Mouse (Mus musculus): Measurements from ENCODE around the gene Plekha6. TPM values are rescaled to one million over a fixed set of nuclear protein-coding genes. Genes with fewer than 3 reads are reported as not detected.
A peak's percentile ranks its signal among the peaks of the same experiment; 100 is the strongest.

Plekha6 gene
- total RNA-seq, 2 experiments from 2014 or later: 1.7 TPM; not detected in 1

DNA sequence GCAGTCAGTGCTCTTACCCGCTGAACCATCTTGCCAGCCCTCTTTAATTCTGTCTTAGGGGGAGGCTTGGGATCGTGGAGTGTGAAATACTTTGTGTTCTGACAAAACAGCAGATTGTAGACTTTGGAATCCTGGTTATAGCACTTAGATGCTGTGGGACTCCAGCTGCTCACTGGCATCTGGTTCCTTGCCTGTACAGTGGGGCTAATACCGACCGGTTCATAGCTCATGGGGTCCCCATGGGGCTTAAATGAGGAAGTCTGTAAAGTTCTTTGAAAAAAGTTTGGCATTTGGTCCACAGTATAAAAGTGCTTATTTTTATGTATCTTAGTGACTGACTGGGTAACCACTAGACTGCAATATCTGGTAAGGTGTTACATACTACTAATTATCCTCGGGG lies 28.2 kb upstream of the Plekha6 start:
- ATAC-seq (replicated peaks; ENCODE audit: poor library complexity, severe bottlenecking): no peak; the same call in 1 of the 2 replicates

DNA sequence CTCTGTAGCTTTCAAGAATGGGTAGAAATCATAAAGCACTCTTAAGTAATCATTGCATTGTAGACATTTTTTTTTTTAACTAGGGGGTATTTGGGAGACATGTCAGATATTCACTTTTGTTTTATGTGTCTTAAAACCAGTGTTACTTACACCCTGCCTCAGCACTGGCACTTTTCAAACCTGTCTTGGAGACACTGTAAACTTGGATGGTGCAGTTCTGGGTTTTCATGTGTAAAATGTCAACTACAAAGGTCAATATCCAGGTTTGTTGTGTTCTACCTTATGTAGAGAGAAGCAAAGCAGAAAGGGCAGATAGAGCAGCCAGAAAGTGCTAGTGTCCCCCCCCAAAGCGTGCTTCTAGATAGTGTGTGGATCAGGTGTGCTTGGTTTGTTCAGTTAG lies 25.6 kb upstream of the Plekha6 start:
- ATAC-seq (replicated peaks; ENCODE audit: poor library complexity, severe bottlenecking): no peak

DNA sequence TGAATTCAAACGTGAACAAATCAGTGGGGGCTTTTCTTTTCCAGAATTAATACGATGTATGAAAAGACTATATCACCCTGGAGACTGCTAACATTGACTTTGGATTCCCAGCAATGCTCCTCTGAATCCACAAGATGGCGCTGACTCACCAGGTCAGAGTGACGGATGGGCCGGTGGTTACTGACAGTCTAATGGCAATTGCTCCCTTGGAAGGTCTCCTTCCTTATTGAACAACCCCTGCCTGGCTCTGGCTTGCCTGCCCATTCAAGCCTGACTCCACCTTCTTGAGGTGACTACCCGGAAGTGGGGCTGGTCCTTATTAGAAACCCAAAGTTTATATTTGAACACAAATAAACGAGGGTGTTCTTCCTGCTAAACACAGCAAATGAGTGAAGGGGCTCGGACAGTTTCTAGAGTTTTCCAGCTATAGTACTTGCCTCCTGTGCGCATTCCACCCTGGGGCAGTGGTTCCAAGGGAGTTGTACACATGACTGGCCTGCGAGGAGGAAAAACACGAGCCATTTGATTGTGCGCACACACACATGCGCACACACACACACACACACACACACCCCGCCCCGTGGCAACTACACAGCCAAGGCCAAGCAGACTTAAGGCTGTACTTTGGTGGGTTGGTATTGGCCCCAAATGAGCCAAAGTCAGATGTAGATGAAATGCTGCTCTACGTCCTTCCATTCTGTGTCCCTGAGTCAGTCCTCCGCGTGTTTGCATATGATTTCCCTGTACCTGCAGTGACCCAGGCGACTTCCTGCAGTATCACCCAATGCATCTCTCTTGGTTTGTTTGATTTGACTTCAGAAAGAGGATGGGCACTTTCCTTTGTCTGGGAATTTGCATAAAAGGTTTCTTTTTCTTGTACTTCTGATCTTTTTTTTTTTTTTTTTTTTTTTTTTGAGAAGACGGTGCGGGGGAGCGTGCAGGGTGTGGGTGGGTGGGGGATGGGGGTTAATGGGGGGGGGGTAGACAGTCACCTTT lies 17.7 kb upstream of the Plekha6 start:
- peak; percentile 94 for ATAC-seq (replicated peaks; ENCODE audit: poor library complexity, severe bottlenecking)

DNA sequence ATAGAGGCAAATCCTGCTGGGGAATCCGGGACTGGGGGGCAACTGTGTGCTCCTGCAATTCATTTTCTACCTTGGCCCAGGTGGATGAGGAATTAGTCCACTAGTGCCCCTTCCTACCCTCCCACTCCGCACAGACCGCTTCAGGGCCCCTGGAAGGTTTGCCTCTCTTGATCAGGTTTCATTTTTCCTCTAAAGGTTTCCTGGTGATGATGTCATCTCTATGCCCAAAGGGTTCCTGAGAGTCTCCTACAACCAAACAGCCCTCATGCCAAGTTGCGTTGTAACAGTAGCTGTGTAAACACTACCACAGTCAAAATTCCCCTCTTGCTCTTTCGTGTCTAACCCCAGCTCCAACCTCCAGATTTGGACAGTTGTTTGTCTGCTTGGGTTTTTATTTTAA lies 16.7 kb upstream of the Plekha6 start:
- no peak for ATAC-seq (replicated peaks; ENCODE audit: poor library complexity, severe bottlenecking)

DNA sequence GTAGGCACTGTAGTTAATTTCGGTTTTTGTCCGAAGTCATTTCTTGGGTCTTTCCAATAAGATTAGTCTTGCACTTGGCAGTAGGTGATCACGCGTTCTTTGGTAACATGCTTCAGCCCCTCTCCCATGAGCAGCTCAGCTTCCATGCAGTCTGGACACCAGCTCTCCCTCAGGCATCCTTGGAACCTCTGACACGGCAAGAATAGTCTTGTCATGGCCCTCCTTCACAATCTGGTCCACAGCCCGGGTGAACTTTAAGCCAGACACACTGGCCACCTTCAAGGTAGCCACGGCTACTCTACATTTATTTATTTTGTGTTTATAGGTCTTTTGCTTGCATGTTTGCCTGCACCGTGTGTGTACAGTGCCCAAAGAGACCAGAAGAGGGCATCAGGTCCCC lies 15.9 kb upstream of the Plekha6 start:
- ATAC-seq (replicated peaks; ENCODE audit: poor library complexity, severe bottlenecking): no peak

DNA sequence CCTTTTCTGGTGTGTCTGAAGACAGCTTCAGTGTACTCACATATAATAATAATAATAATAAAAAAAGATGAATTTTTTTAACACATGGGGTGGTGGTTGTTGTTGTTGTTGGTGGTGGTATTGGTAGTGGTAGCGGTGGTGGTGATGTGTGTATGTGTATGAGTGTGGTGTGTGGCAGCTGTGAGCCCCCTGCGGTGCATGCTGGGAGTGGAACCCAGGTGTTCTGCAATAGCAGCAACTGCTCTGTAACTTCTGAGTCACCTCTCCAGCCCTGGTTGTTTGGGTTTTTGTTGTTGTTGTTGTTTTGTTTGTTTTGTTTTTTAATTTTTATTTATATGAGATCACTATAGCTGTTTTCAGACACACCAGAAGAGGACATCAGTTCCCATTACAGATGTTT lies 13.5 kb upstream of the Plekha6 start:
- ATAC-seq (replicated peaks; ENCODE audit: poor library complexity, severe bottlenecking): no peak

DNA sequence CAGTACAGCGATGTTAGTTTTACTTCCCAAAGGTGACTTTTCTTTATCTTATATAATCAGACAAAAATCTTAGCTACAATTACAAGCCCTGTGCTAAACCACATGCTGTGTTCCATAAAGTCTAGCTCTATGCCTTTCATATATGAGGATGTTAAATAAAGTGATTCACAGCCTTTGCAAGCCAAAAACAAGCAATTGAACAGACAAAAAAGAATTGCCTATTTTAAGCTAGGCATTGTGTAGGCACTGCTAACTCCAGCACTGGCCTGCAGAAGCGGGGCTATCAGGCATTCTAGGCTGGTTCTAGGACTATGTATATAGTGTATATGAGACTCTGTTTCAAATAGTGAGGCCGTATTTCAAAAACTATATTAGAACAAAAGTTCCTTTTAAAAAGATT lies 11.8 kb upstream of the Plekha6 start:
- ATAC-seq (replicated peaks; ENCODE audit: poor library complexity, severe bottlenecking): no peak

DNA sequence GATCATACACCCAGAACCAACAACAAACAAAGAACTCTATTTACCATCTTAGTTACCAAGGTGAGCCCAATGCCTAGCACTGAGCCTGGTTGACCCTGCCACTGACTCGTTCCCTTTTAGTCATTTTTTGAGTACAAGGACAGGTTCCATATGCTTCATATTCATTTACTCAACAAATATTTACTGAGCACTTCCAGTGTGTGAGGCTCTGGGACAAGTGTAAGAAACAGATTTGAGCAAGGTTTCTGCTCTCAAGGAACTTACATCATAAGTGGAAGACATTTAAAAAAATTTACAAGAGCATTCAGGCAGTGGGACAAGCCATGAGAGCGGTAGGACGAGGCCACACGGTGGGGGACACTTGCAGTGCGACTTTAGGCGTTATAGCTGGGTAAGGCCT lies 8.7 kb upstream of the Plekha6 start:
- no peak for ATAC-seq (replicated peaks; ENCODE audit: poor library complexity, severe bottlenecking)

DNA sequence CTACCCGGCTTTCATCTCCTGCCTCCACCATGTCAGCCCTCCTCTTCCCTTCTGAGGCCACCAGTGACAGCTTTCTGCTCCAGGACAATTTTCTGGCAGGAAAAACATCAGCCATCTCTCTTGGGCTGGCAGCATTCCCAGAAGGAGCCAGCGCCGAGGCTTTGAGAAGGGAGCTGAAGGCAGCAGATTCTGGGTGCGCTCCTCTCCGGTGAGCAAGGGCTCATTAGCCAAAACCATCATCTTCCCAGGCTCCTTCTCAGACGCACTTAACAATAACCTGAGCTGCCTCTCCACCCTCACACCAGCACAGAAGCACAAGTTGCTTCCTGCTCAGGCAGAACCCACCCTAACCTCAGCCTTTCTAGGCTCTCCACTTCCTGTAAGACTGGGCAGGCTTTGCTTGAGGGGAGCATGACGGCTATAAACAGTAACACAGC lies 4.9 kb upstream of the Plekha6 start:
- ATAC-seq (replicated peaks; ENCODE audit: poor library complexity, severe bottlenecking): peak; percentile 71

DNA sequence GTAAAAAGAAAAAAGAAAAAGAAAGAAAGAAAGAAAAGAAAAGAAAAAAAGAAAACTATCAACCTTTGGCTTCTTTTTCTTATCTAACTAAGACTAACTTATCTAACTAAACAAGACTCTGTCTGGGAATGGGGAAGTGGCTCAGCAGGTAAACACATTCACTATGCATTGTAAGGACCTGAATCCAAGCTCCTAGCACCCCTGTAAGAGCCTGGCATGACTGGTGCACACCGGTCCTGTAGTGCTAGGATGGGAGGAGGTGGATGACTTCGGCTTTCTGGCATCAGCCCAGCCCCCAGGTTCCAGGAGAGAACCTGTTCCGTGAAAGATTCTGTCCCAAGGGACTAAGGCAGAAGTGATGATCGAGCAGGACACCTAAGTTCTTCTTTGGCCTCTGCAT lies 2.5 kb upstream of the Plekha6 start:
- ATAC-seq (replicated peaks; ENCODE audit: poor library complexity, severe bottlenecking): no peak

DNA sequence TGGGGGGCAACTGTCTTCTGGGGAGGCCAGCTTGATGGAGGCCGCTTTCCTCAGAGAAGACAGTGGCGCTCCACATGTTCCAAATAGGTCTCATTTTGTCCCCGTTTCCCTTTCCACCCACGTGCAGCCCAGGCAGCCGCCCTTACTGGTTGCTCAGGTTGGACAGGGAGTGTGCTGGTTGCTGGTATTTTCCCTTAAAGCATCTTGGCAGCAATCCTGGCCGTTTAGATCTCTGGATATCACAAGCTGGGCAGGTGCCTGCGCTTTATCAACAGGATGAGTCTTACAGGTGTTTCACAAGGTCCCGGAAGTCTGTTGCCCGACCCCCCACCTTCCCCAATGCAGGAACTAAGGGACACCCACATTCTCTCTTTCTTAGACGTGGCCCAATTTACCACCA lies 2.0 kb upstream of the Plekha6 start:
- no peak for ATAC-seq (replicated peaks; ENCODE audit: poor library complexity, severe bottlenecking)

DNA sequence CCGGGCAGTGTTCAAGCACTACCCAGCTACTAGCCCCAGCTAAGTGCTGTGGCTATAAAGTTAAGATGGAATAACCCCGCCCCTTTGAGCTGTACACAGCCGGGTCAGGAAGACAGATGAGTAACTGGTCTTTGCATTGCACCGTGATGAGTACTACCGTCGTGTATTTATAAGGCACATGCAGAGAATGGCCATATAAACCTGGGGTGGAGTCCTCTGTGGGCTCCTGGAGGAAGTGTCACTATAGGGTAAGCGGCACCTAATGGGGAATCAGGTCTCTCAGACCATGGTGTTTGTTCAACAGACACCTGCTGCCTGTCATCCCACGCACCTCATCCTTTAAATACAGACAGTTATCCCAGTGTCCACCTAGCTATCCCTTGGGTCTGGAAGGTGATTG lies 1.0 kb upstream of the Plekha6 start:
- no peak for ATAC-seq (replicated peaks; ENCODE audit: poor library complexity, severe bottlenecking)

DNA sequence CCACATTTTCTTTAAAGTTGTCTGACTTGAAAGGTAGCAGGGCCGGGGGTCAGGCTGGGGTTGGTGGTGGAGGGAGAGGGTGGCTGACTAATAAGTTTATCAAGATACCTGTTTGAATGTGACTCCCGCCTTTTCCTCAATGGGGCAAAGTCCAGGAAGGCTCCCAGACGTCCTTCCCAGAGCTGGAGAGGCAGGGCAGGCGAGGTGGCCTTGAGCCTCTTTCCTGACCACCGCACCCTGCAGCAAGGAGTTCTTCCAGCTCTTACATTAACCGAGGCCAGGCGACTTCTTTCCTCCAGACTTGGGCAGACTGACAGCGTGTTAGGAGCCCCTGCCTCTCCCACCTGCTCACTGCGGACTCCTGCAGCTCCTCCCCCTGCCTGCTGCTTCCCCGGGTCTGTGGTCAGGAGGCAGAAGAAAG lies 591 bp downstream of the Plekha6 start:
- ATAC-seq (replicated peaks; ENCODE audit: poor library complexity, severe bottlenecking): peak; percentile 29

DNA sequence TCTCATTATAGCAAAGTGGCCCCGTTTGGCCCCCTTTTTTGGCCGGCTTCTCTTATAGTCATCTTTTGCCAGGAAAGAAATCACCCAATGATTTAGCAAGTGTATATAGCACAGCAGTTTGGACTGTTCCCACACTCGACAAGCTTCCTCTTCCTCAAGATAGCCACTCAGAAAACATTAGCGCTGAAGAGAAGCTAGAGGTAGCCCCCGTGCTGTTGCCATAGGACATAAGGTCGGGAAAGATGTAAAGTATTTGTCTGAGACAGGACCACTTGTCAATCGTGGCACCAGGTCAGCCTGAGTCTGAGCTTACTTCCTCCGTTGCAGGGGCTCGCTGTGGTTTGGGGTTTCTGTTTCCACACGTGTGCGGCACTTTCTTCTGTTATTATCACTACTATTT lies 1.1 kb downstream of the Plekha6 start:
- ATAC-seq (replicated peaks; ENCODE audit: poor library complexity, severe bottlenecking): peak; percentile 41

DNA sequence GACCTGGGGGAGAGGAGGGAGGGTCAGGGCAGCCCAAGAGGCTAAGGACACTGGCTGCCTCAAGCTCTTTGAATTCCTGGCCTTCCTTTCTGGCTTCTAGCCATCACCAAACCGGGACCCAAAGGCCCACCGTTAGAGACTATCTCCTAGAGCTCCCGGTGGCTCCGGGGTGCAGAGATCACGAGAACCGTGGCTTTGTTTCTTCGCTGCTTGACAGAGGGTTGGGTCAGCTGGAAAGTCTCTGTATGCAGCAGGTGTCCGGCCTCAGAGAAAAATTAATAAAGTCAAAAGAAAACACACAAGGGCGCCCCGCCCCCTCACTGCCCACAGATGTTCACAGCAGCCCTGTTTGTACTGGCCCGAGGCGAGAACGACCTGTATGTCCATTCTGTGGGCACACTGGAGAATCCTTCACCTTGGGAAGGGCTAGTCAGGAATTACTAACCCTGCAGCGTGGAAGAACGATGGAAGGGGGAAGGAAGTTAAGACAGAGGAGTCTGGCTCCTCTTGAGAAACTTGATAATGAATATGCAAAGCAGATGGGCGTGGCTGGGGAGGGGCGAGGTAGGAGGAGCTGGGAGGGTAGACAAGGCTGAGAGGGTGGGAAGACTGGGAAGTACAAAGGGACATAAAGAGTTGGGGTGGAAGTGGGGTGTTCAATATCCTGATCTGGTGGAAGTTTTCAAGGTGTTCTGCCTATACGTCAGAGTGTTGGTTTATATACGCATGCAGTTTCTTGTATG lies 4.5 kb downstream of the Plekha6 start:
- peak; percentile 28 for ATAC-seq (replicated peaks; ENCODE audit: poor library complexity, severe bottlenecking)

DNA sequence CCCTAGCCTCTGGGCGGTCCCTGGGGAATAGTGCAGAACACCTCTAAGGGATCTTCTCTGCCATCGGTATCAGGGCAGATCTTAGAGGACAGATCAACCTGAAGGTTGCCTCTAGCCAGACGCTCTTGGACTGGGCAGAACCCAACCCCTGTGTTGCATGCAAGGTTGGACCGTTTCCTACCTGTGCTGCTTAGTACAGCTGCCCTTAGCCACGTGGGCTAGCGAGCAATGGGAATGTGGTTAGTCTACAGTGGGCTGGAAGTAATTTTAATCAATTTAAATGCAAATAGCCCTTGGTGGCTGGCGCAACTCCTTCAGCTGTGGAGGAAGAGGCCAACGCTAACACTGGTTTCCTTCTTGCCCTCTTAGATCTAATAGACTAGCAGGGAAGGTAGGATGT lies 6.2 kb downstream of the Plekha6 start:
- no peak for ATAC-seq (replicated peaks; ENCODE audit: poor library complexity, severe bottlenecking)

DNA sequence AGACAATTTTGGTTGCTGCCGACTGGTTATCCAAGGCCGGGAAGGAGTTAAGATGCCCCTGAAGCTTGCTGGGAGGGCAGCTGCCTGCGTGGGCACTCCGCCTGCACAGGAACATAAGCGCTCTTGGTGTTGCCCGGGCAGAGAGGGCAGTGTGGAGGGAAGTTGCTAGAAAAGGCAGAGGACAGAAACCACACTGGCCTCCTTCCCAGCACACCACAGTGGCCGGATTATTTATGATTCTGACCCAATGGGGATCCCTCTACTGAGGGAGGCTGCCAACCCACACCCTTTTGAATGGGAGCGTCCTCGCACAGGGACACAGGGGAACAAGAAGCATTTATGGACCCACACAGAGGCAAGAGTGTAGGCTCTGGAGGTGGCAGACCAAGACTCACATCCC lies 7.3 kb downstream of the Plekha6 start:
- ATAC-seq (replicated peaks; ENCODE audit: poor library complexity, severe bottlenecking): peak; percentile 25; the same call in 1 of the 2 replicates

DNA sequence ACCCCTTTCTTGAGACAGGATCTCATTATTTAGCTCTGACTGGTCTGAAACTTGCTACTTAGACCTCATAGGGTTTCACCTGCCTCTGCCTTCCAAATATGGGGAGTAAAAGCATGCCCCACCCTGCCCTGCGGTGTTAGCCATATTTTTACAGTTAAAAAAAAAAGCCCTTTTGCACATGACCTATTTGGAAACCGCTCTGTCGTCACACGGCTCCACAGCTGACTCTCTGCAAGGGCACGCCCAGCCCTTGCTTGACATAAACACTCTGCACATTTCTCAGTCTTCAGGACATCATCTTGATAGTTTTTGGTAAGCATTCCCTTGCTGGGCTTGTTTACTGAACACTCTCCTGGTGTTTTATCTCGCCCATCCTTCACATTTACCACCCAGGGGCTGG lies 11.1 kb downstream of the Plekha6 start:
- ATAC-seq (replicated peaks; ENCODE audit: poor library complexity, severe bottlenecking): no peak

DNA sequence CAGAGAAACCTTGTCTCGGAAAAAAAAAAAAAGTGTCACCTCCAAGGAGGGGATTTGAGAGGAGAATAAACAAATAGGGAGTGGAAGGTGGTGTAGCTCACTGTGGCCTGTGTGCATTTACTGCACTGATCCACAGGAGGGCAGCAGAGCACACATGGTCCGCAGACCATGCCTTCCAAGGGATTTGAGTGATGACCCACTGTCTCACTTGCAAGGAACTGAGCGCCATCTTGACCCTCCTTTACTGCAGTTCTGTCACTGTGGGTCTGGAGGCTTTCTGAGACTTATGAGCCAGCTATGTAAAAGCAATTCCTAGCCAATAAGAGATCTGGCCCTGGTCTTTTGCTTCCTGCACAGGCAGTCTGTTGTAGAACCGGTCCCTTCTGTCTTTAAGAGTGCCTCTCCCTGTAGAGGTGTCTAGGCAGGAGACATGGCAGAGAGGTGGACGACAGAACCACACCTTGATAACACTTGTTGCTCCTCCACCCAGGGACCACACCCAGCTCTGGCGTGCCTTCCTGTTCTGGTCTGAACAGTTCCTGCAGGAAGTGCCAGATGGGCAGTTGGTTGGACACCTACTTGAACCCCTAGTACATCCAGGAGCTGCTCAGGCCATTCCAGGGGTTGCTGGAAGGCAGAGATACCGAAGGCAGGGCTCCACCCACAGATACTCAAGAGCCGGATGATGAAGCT lies 13.6 kb downstream of the Plekha6 start:
- peak; percentile 75 for ATAC-seq (replicated peaks; ENCODE audit: poor library complexity, severe bottlenecking)

DNA sequence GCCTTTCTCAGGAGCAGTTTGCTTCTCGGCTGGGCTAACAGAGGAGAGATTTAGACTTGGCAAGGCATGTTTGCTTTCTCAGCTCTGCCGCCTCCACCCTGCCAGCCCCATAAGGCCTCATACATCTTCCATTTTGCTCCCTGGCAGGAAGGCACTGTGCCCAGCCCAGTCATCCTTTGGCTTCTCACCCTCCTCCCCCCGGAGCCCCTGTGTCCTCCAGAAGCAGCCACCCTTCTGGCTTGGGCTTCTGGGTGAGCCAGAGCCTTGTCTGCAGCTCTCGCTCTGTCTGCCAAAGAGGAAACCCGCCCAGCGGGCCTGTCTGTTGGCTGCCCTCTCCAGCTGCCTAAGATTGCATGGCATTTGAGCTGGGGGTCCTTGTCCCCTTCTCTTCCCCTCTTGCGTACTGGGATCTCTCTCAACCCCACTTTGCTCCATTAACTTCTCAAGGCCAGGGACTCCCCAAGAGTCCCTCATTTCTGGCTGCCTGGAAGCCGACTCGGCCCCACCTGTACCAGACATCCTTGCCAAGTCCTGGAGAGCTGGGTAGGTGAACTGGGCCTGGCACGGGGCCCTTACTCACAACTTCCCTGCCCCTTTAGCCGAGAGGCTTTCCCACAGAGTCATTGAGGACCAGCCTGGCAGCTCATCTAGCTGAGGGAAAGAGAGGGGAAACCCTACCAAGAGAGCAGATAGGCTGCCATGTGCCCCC lies 14.9 kb downstream of the Plekha6 start:
- ATAC-seq (replicated peaks; ENCODE audit: poor library complexity, severe bottlenecking): no peak
